Mouse (Mus musculus): ENCODE results near the gene Hist1h2bg. TPM values are rescaled to one million over a fixed set of nuclear protein-coding genes. Genes with fewer than 3 reads are reported as not detected.
A peak's percentile ranks its signal among the peaks of the same experiment; 100 is the strongest.
"Not testable (repeated sequence)": the region's sequence is repeated elsewhere in the genome, so short reads cannot be mapped to it uniquely, and the experiment has no call there.

Hist1h2bg gene
- polyA plus RNA-seq, 1 experiment: not detected

GRCm38 (mm10) chr13:23537006-23537710, 34.0 kb upstream of the Hist1h2bg start:
- Histone ChIP-seq H3K4me3 (ENCODE audit: insufficient read depth, low read depth, low read length) (no peak overlapping the region), H3K27ac (ENCODE audit: insufficient read depth, low read depth, low read length) (no peak overlapping the region), H3K4me1 (ENCODE audit: control insufficient read depth, insufficient read depth, low read length) (peaks cover 12% of the 10 kb centered on the region)
- 77% methylated on average over 3 of the region's 3 CpGs for WGBS
- TF ChIP-seq POLR2A (IDR thresholded peaks at IDR 0.05; ENCODE audit: insufficient read depth, low read depth, low read length): no peak

- 69% methylated on average over 5 of the region's 5 CpGs for WGBS
- TF ChIP-seq POLR2A (IDR thresholded peaks at IDR 0.05; ENCODE audit: insufficient read depth, low read depth, low read length): no peak
- TF ChIP-seq CTCF (IDR thresholded peaks at IDR 0.05; ENCODE audit: insufficient read depth, low read depth, low read length): no peak
- no peak overlapping the region for H3K4me3 ChIP-seq (ENCODE audit: insufficient read depth, low read depth, low read length)
- peaks cover 9% of the 10 kb centered on the region; the same call in 1 of the 2 replicates for H3K4me1 ChIP-seq (ENCODE audit: control insufficient read depth, insufficient read depth, low read length)
- no peak overlapping the region for H3K27ac ChIP-seq (ENCODE audit: insufficient read depth, low read depth, low read length)
Observed at GRCm38 (mm10) chr13:23538249-23538648, 32.9 kb upstream of the Hist1h2bg start.

DNA sequence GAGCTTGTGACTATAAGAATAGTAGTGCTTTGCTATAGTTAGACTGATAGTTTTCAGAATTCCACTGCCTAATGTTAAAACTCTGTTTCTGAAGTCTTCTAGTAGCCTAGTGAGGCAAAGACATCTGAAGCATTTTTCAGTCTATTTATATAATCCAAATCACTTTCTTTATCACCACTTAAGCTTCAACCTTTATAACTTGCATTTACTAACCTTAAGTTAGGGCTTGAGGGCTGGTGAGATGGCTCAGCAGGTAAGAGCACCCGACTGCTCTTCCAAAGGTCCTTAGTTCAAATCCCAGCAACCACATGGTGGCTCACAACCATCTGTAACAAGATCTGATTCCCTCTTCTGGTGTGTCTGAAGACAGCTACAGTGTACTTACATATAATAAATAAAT, 31.4 kb upstream of the Hist1h2bg start:
- 64% methylated on average over 1 of the region's 1 CpGs for WGBS
- not testable (repeated sequence) for H3K4me1 ChIP-seq (ENCODE audit: control insufficient read depth, insufficient read depth, low read length); H3K27ac ChIP-seq (ENCODE audit: insufficient read depth, low read depth, low read length); H3K4me3 ChIP-seq (ENCODE audit: insufficient read depth, low read depth, low read length)

DNA sequence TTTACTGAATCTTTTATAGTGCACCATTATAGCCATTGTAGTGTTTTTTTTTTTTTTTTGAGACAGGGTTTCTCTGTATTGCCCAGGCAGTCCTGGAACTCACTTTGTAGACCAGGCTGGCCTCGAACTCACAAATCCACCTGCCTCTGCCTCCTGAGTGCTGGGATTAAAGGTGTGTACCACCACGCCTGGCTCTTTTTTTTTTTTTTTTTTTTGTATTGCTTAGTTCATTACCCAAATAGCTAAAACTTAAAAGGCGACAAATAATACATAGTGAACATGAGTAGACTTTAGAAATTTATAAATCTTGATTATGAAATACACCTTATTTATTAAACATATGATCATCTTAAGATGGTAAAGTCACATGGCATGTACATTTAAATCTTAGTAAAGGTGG, 29.7 kb upstream of the Hist1h2bg start:
- no peak for TF ChIP-seq POLR2A (IDR thresholded peaks at IDR 0.05; ENCODE audit: insufficient read depth, low read depth, low read length)
- TF ChIP-seq CTCF (IDR thresholded peaks at IDR 0.05; ENCODE audit: insufficient read depth, low read depth, low read length): no peak
- Histone ChIP-seq H3K4me1 (ENCODE audit: control insufficient read depth, insufficient read depth, low read length) (no peaks in the 10 kb centered on the region), H3K27ac (ENCODE audit: insufficient read depth, low read depth, low read length) (no peak overlapping the region), H3K4me3 (ENCODE audit: insufficient read depth, low read depth, low read length) (no peak overlapping the region)
- 83% methylated on average over 3 of the region's 3 CpGs for WGBS

DNA sequence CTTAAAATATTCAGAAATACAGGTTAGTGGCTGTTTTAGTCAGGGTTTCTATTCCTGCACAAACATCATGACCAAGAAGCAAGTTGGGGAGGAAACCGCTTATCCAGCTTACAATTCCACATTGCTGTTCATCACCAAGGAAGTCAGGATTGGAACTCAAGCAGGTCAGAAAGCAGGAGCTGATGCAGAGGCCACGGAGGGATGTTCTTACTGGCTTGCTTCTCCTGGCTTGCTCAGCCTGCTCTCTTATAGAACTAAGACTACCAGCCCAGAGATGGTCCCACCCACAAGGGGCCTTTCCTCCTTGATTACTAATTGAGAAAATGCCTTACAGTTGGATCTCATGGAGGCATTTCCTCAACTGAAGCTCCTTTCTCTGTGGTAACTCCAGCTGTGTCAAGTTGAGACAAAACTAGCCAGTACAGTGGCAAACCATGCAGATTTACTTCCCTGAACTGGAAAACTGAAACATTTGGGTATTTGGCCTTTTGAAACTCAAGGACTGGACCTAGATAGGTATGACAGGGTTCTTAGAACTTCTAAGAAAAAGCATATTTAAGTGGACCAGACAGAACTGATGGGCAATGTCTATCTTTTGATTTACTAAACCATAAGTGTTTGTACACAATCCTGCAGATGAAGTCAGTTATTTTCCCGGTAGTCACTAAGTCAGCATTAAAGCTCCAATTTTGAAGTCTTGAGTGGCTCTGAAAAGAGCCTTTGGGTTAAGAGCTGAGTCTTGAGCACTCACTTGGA, 28.8 kb upstream of the Hist1h2bg start:
- Histone ChIP-seq H3K4me3 (ENCODE audit: insufficient read depth, low read depth, low read length) (peak overlapping the region; percentile 62), H3K27ac (ENCODE audit: insufficient read depth, low read depth, low read length) (0 out of 2 replicates have a peak overlapping the region, but pooled peaks have one; percentile 40)
- WGBS: 8% methylated on average over 3 of the region's 3 CpGs
- not testable (repeated sequence) for H3K4me1 ChIP-seq (ENCODE audit: control insufficient read depth, insufficient read depth, low read length)

- 0 out of 2 replicates have a peak within 1 kb of the TSS, but pooled peaks have one; percentile 40 for H3K27ac ChIP-seq (ENCODE audit: insufficient read depth, low read depth, low read length)
Observed at GRCm38 (mm10) chr13:23542999-23543607, 28.1 kb upstream of the Hist1h2bg start, which contains the start of gene Hist1h2bh. Gene Hist1h2bh (minus strand): TSS chr13:23543392.

DNA sequence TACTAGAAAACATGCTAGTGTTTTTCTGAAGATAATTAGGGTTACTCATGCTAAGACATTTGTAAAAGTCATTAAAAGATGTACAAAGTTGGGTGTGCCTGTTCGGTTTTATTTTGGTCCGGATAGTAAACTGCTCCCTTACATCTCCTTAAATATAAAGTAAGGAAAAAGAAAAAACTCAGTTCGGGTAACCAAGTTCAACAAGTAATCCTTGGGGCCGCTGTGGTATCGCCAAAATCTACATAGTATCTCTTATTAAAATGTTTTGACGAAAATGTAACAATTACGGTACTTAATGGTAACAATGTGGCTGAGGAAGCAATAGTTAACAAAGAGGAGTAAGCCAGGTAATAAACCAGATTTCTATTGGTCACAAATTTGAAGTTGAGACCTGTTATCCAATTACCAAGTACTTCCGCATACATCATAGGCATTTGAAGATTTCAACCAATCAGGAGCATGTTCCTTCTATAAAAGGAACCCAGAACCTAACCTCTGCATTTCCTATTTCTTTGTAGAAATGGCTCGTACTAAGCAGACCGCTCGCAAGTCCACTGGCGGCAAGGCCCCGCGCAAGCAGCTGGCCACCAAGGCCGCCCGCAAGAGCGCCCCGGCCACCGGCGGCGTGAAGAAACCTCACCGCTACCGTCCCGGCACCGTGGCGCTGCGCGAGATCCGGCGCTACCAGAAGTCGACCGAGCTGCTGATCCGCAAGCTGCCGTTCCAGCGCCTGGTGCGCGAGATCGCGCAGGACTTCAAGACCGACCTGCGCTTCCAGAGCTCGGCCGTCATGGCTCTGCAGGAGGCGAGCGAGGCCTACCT, 27.0 kb upstream of the Hist1h2bg start, which contains the start of gene Hist1h3f:
Gene Hist1h3f, plus strand, starts transcription at position 88 of the 822 bp plus-strand sequence.
- no peaks in the 10 kb centered on the region for H3K4me1 ChIP-seq (ENCODE audit: control insufficient read depth, insufficient read depth, low read length)
- WGBS: under 1% methylated on average over 33 of the region's 45 CpGs
- peak within 1 kb of the TSS; percentile 70 for H3K4me3 ChIP-seq (ENCODE audit: insufficient read depth, low read depth, low read length)
- TF ChIP-seq CTCF (IDR thresholded peaks at IDR 0.05; ENCODE audit: insufficient read depth, low read depth, low read length): no peak
- peak; percentile 81 for TF ChIP-seq POLR2A (IDR thresholded peaks at IDR 0.05; ENCODE audit: insufficient read depth, low read depth, low read length)
- H3K27ac ChIP-seq (ENCODE audit: insufficient read depth, low read depth, low read length): peak within 1 kb of the TSS; percentile 75; the same call in 1 of the 2 replicates

More at GRCm38 (mm10) chr13:23542999-23543607, 28.1 kb upstream of the Hist1h2bg start, which contains the start of gene Hist1h2bh:
- H3K4me1 ChIP-seq (ENCODE audit: control insufficient read depth, insufficient read depth, low read length): not testable (repeated sequence)
- whole genome bisulfite sequencing: under 1% methylated on average over 42 of the region's 42 CpGs
- peak within 1 kb of the TSS; percentile 62 for H3K4me3 ChIP-seq (ENCODE audit: insufficient read depth, low read depth, low read length)

DNA sequence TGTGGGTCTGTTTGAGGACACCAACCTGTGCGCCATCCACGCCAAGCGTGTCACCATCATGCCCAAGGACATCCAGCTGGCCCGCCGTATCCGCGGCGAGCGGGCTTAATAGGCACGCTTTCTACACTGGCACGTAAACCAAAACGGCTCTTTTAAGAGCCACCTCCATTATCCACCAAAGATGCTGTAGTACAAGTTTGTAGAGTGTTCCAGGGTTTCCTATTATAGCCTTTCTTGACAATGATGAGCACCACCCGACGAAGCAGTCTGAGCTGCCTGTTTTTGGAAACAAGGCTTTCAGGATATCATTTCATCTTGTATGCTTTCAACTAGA, 26.4 kb upstream of the Hist1h2bg start:
- whole genome bisulfite sequencing: 0% methylated on average over 13 of the region's 14 CpGs
- peak overlapping the region; percentile 70 for H3K4me3 ChIP-seq (ENCODE audit: insufficient read depth, low read depth, low read length)
- H3K27ac ChIP-seq (ENCODE audit: insufficient read depth, low read depth, low read length): 0 out of 2 replicates have a peak overlapping the region, but pooled peaks have one; percentile 75
- not testable (repeated sequence) for H3K4me1 ChIP-seq (ENCODE audit: control insufficient read depth, insufficient read depth, low read length)

GRCm38 (mm10) chr13:23546694-23547093, 24.5 kb upstream of the Hist1h2bg start:
- WGBS: 77% methylated on average over 5 of the region's 5 CpGs
- TF ChIP-seq POLR2A (IDR thresholded peaks at IDR 0.05; ENCODE audit: insufficient read depth, low read depth, low read length) (no peak), CTCF (IDR thresholded peaks at IDR 0.05; ENCODE audit: insufficient read depth, low read depth, low read length) (no peak)
- no peaks in the 10 kb centered on the region for H3K4me1 ChIP-seq (ENCODE audit: control insufficient read depth, insufficient read depth, low read length)
- H3K4me3 ChIP-seq (ENCODE audit: insufficient read depth, low read depth, low read length): no peak overlapping the region
- H3K27ac ChIP-seq (ENCODE audit: insufficient read depth, low read depth, low read length): no peak overlapping the region

All from olfactory bulb, adult 2 months (tissue).